Mouse (Mus musculus) kidney, embryonic 14.5 days (tissue): ENCODE data around the gene Ablim1. TPM values are rescaled to one million over a fixed set of nuclear protein-coding genes. Genes with fewer than 3 reads are reported as not detected.

ENCODE experiments used
- ATAC-seq: fragments of 200-750 bp; cut with Nextera tagmentation; 2 replicates; pipeline ENCODE4 v1.8.0; 2017; ENCODE audit warnings: moderate number of reproducible peaks, mild to moderate bottlenecking, moderate TSS enrichment, moderate library complexity; ENCODE audit not compliant: low FRiP score, low TSS enrichment
- H3K27ac ChIP-seq: fragments of 300-500 bp; sonication (generic); 2 replicates; pipeline ENCODE4 v1.5.1; 2014; ENCODE audit warnings: low read depth, mild to moderate bottlenecking, low read length, moderate library complexity, mixed read lengths
- H3K27me3 ChIP-seq: fragments of 300-500 bp; sonication (generic); 2 replicates; pipeline ENCODE4 v1.6.1; 2014; ENCODE audit warnings: mild to moderate bottlenecking, low read length; ENCODE audit not compliant: control insufficient read depth, insufficient read depth
- H3K36me3 ChIP-seq: fragments of 300-500 bp; sonication (generic); 2 replicates; pipeline ENCODE4 v1.6.1; 2014; ENCODE audit warnings: low read length, mixed read lengths; ENCODE audit not compliant: control insufficient read depth, insufficient read depth
- H3K4me1 ChIP-seq: fragments of 300-500 bp; sonication (generic); 2 replicates; pipeline ENCODE4 v1.6.1; 2014; ENCODE audit warnings: low read length, mixed read lengths; ENCODE audit not compliant: control insufficient read depth, insufficient read depth
- H3K4me2 ChIP-seq: fragments of 300-500 bp; sonication (generic); replicated peaks from 2 replicates; pipeline ENCODE4 v1.6.1; 2014; ENCODE audit warnings: low read depth, mild to moderate bottlenecking, low read length
- H3K4me3 ChIP-seq: fragments of 300-500 bp; sonication (generic); 2 replicates; pipeline ENCODE4 v1.5.1; 2014; ENCODE audit warnings: mild to moderate bottlenecking, low read length
- H3K9ac ChIP-seq: fragments of 300-500 bp; sonication (generic); 2 replicates; pipeline ENCODE4 v1.6.1; 2014; ENCODE audit warnings: low read depth, mild to moderate bottlenecking, low read length, moderate library complexity
- H3K9me3 ChIP-seq: fragments of 300-500 bp; sonication (generic); 2 replicates; pipeline ENCODE4 v1.6.1; 2016; ENCODE audit warnings: low read length; ENCODE audit not compliant: control insufficient read depth
- WGBS: fragments of 180-500 bp; shearing (Covaris S2); extraction: QIAGEN DNeasy Blood & Tissue Kit; methylation state at CpG from one replicate; pipeline ENCODE4 v1.1.7; 2014; 5-methylcytosine and 5-hydroxymethylcytosine counted together
- polyA plus RNA-seq: library from polyadenylated mRNA; unstranded; fragments of >200 nt; fragmentation: Nextera tagmentation; extraction: Ambion mirVana; gene quantifications from 2 replicates; pipeline ENCODE4 v1.2.1, GENCODE M21; 2014

Ablim1 gene
- polyA plus RNA-seq, 1 experiment from 2014 or later: 36.0 TPM

GRCm38 (mm10) chr19:57221684-57222235, 93.0 kb downstream of the Ablim1 start:
- peaks cover 3% of the 10 kb centered on the region; the same call in 1 of the 2 replicates for H3K4me1 ChIP-seq
- no peaks in the 10 kb centered on the region for H3K36me3 ChIP-seq
- 51% methylated on average over 7 of the region's 7 CpGs for WGBS
- no peak overlapping the region for H3K4me2 ChIP-seq
- H3K9me3 ChIP-seq: no peaks in the 10 kb centered on the region
- ATAC-seq: no peak
- no peaks in the 10 kb centered on the region for H3K27me3 ChIP-seq
- H3K9ac ChIP-seq: no peak overlapping the region
- no peak overlapping the region for H3K27ac ChIP-seq
- no peak overlapping the region for H3K4me3 ChIP-seq

GRCm38 (mm10) chr19:57219758-57220157, 95.0 kb downstream of the Ablim1 start:
- Histone ChIP-seq H3K27ac (no peak overlapping the region), H3K27me3 (no peaks in the 10 kb centered on the region), H3K9ac (no peak overlapping the region), H3K4me1 (peaks cover 3% of the 10 kb centered on the region; the same call in 1 of the 2 replicates), H3K4me3 (no peak overlapping the region), H3K4me2 (no peak overlapping the region), H3K9me3 (no peaks in the 10 kb centered on the region), H3K36me3 (no peaks in the 10 kb centered on the region)
- WGBS: 73% methylated on average over 11 of the region's 11 CpGs
- ATAC-seq: no peak

GRCm38 (mm10) chr19:57217161-57217560, 97.6 kb downstream of the Ablim1 start:
- ATAC-seq: no peak
- peaks cover 3% of the 10 kb centered on the region; the same call in 1 of the 2 replicates for H3K4me1 ChIP-seq
- H3K27me3 ChIP-seq: no peaks in the 10 kb centered on the region
- H3K4me2 ChIP-seq: no peak overlapping the region
- no peaks in the 10 kb centered on the region for H3K36me3 ChIP-seq
- H3K9me3 ChIP-seq: no peaks in the 10 kb centered on the region
- H3K9ac ChIP-seq: no peak overlapping the region
- H3K4me3 ChIP-seq: no peak overlapping the region
- H3K27ac ChIP-seq: no peak overlapping the region
- WGBS: 63% methylated on average over 4 of the region's 4 CpGs

- Histone ChIP-seq H3K9ac (no peak overlapping the region), H3K36me3 (no peaks in the 10 kb centered on the region), H3K27ac (no peak overlapping the region), H3K9me3 (no peaks in the 10 kb centered on the region), H3K4me3 (no peak overlapping the region), H3K27me3 (no peaks in the 10 kb centered on the region), H3K4me2 (no peak overlapping the region), H3K4me1 (0 out of 2 replicates have a peak, but pooled peaks cover 3% of the 10 kb centered on the region)
- no peak for ATAC-seq
- WGBS: 78% methylated on average over 8 of the region's 8 CpGs
These were observed 99.2 kb downstream of the Ablim1 start for GRCm38 (mm10) chr19:57215527-57215926.

GRCm38 (mm10) chr19:57212406-57212805, 102.3 kb downstream of the Ablim1 start:
- WGBS: 52% methylated on average over 2 of the region's 2 CpGs
- H3K9ac ChIP-seq: no peak overlapping the region
- no peak overlapping the region for H3K4me3 ChIP-seq
- H3K4me2 ChIP-seq: no peak overlapping the region
- H3K9me3 ChIP-seq: no peaks in the 10 kb centered on the region
- no peak for ATAC-seq
- no peaks in the 10 kb centered on the region for H3K27me3 ChIP-seq
- no peaks in the 10 kb centered on the region for H3K36me3 ChIP-seq
- no peak overlapping the region for H3K27ac ChIP-seq
- no peaks in the 10 kb centered on the region; the same call in 1 of the 2 replicates for H3K4me1 ChIP-seq

GRCm38 (mm10) chr19:57211444-57212111, 103.1 kb downstream of the Ablim1 start:
- H3K27ac ChIP-seq: no peak overlapping the region
- no peaks in the 10 kb centered on the region for H3K27me3 ChIP-seq
- no peaks in the 10 kb centered on the region for H3K9me3 ChIP-seq
- H3K4me2 ChIP-seq: no peak overlapping the region
- H3K4me1 ChIP-seq: no peaks in the 10 kb centered on the region; the same call in 1 of the 2 replicates
- no peak overlapping the region for H3K4me3 ChIP-seq
- WGBS: 75% methylated on average over 15 of the region's 15 CpGs
- H3K9ac ChIP-seq: no peak overlapping the region
- no peak for ATAC-seq
- H3K36me3 ChIP-seq: no peaks in the 10 kb centered on the region

- WGBS: 95% methylated on average over 2 of the region's 2 CpGs
- no peaks in the 10 kb centered on the region for H3K9me3 ChIP-seq
- H3K36me3 ChIP-seq: no peaks in the 10 kb centered on the region
- H3K27ac ChIP-seq: no peak overlapping the region
- H3K4me3 ChIP-seq: no peak overlapping the region
- ATAC-seq: no peak
- no peaks in the 10 kb centered on the region; the same call in 1 of the 2 replicates for H3K4me1 ChIP-seq
- H3K27me3 ChIP-seq: no peaks in the 10 kb centered on the region
- no peak overlapping the region for H3K9ac ChIP-seq
- no peak overlapping the region for H3K4me2 ChIP-seq
These were observed 103.8 kb downstream of the Ablim1 start for GRCm38 (mm10) chr19:57210924-57211323.

GRCm38 (mm10) chr19:57204101-57204500, 110.6 kb downstream of the Ablim1 start:
- no peaks in the 10 kb centered on the region for H3K9me3 ChIP-seq
- H3K9ac ChIP-seq: no peak overlapping the region
- no peak overlapping the region for H3K27ac ChIP-seq
- no peak for ATAC-seq
- no peaks in the 10 kb centered on the region for H3K27me3 ChIP-seq
- H3K4me1 ChIP-seq: peaks cover 10% of the 10 kb centered on the region
- H3K36me3 ChIP-seq: no peaks in the 10 kb centered on the region
- no peak overlapping the region for H3K4me3 ChIP-seq
- 64% methylated on average over 7 of the region's 7 CpGs for WGBS
- H3K4me2 ChIP-seq: no peak overlapping the region

GRCm38 (mm10) chr19:57202554-57202953, 112.2 kb downstream of the Ablim1 start:
- H3K4me1 ChIP-seq: peaks cover 21% of the 10 kb centered on the region
- no peaks in the 10 kb centered on the region for H3K36me3 ChIP-seq
- no peak overlapping the region for H3K27ac ChIP-seq
- H3K4me2 ChIP-seq: no peak overlapping the region
- no peak overlapping the region for H3K9ac ChIP-seq
- H3K9me3 ChIP-seq: no peaks in the 10 kb centered on the region
- no peaks in the 10 kb centered on the region for H3K27me3 ChIP-seq
- no peak for ATAC-seq
- no peak overlapping the region for H3K4me3 ChIP-seq
- 91% methylated on average over 1 of the region's 1 CpGs for WGBS
